Mouse (Mus musculus) c-Kit-positive CD71-positive TER-119-negative erythroid progenitor cells, embryonic 14.5 days (primary cell): ENCODE results near the gene Mthfr.

Source experiments
- DNase-seq: peaks from one replicate; pipeline ENCODE4 v3.0.0-alpha.2; 2013; ENCODE audit warnings: low read depth

Mthfr gene

GRCm38 (mm10) chr4:148065702-148066400 lies 27.0 kb downstream of the Mthfr start:
- no peak for DNase-seq

GRCm38 (mm10) chr4:148066401-148066744 lies 27.5 kb downstream of the Mthfr start:
- no peak for DNase-seq

- DNase-seq: no peak
These were observed 28.5 kb downstream of the Mthfr start for GRCm38 (mm10) chr4:148067346-148067745.

- no peak for DNase-seq
These were observed 30.8 kb downstream of the Mthfr start for GRCm38 (mm10) chr4:148069602-148070218.

GRCm38 (mm10) chr4:148071508-148071907 lies 32.6 kb downstream of the Mthfr start:
- DNase-seq: no peak

GRCm38 (mm10) chr4:148074521-148075189 lies 35.8 kb downstream of the Mthfr start:
- no peak for DNase-seq

- peak; percentile 50 for DNase-seq
These were observed 36.4 kb downstream of the Mthfr start for GRCm38 (mm10) chr4:148075259-148075658.

- DNase-seq: no peak
These were observed 37.0 kb downstream of the Mthfr start for GRCm38 (mm10) chr4:148075881-148076280.

GRCm38 (mm10) chr4:148079212-148079611 lies 40.3 kb downstream of the Mthfr start:
- DNase-seq: no peak

GRCm38 (mm10) chr4:148079944-148080596 lies 41.2 kb downstream of the Mthfr start:
- DNase-seq: no peak

GRCm38 (mm10) chr4:148080597-148080973 lies 41.7 kb downstream of the Mthfr start:
- no peak for DNase-seq

GRCm38 (mm10) chr4:148081201-148081600 lies 42.3 kb downstream of the Mthfr start:
- DNase-seq: no peak

GRCm38 (mm10) chr4:148082257-148083044 lies 43.6 kb downstream of the Mthfr start:
- peak; percentile 77 for DNase-seq

- DNase-seq: no peak
These were observed 44.5 kb downstream of the Mthfr start for GRCm38 (mm10) chr4:148083176-148083899.

- DNase-seq: no peak
These were observed 45.4 kb downstream of the Mthfr start for GRCm38 (mm10) chr4:148084261-148084714.

- DNase-seq: no peak
These were observed 46.4 kb downstream of the Mthfr start for GRCm38 (mm10) chr4:148085131-148085906.

GRCm38 (mm10) chr4:148085907-148086305 lies 47.0 kb downstream of the Mthfr start:
- DNase-seq: no peak

GRCm38 (mm10) chr4:148087091-148087906 lies 48.4 kb downstream of the Mthfr start:
- no peak for DNase-seq

- DNase-seq: peak; percentile 72
These were observed 49.1 kb downstream of the Mthfr start, which contains the start of gene Agtrap for GRCm38 (mm10) chr4:148087907-148088527. Agtrap (minus strand) TSS chr4:148088031.
